Mouse (Mus musculus) limb, embryonic 13.5 days (tissue): Measurements from ENCODE around the gene Cisd2. TPM values are rescaled to one million over a fixed set of nuclear protein-coding genes. Genes with fewer than 3 reads are reported as not detected.

Experiments
- ATAC-seq: fragments of 200-750 bp; cut with Nextera tagmentation; 2 replicates; pipeline ENCODE4 v1.8.0; 2017; ENCODE audit warnings: low read depth, moderate number of reproducible peaks, moderate TSS enrichment; ENCODE audit not compliant: low FRiP score
- H3K27ac ChIP-seq: fragments of 300-500 bp; sonication (generic); 2 replicates; pipeline ENCODE4 v1.5.1; 2015; ENCODE audit warnings: inconsistent platforms, mild to moderate bottlenecking, moderate library complexity
- H3K27me3 ChIP-seq: fragments of 300-500 bp; sonication (generic); 2 replicates; pipeline ENCODE4 v1.6.1; 2015; ENCODE audit warnings: mild to moderate bottlenecking, inconsistent platforms
- H3K36me3 ChIP-seq: fragments of 300-500 bp; sonication (generic); 2 replicates; pipeline ENCODE4 v1.6.1; 2015; ENCODE audit warnings: inconsistent platforms, mild to moderate bottlenecking, moderate library complexity
- H3K4me1 ChIP-seq: fragments of 300-500 bp; sonication (generic); 2 replicates; pipeline ENCODE4 v1.6.1; 2015; ENCODE audit warnings: inconsistent platforms
- H3K4me2 ChIP-seq: fragments of 300-500 bp; sonication (generic); replicated peaks from 2 replicates; pipeline ENCODE4 v1.6.1; 2015; ENCODE audit warnings: inconsistent platforms, mild to moderate bottlenecking, moderate library complexity
- H3K4me3 ChIP-seq: fragments of 300-500 bp; sonication (generic); 2 replicates; pipeline ENCODE4 v1.5.1; 2015; ENCODE audit warnings: moderate library complexity, mild to moderate bottlenecking, inconsistent platforms
- H3K9ac ChIP-seq: fragments of 300-500 bp; sonication (generic); 2 replicates; pipeline ENCODE4 v1.6.1; 2015; ENCODE audit warnings: mild to moderate bottlenecking, inconsistent platforms
- H3K9me3 ChIP-seq: fragments of 300-500 bp; sonication (generic); 2 replicates; pipeline ENCODE4 v1.6.1; 2016; ENCODE audit warnings: inconsistent platforms
- WGBS: fragments of 180-500 bp; shearing (Covaris S2); methylation state at CpG from one replicate; pipeline ENCODE4 v1.1.7; 2015; 5-methylcytosine and 5-hydroxymethylcytosine counted together
- polyA plus RNA-seq: library from polyadenylated mRNA; unstranded; fragments of >200 nt; fragmentation: Nextera tagmentation; extraction: Ambion mirVana; gene quantifications from 2 replicates; pipeline ENCODE4 v1.2.1, GENCODE M21; 2015

Cisd2 gene
- 66.8 and 67.7 TPM in 2 replicates for polyA plus RNA-seq

DNA sequence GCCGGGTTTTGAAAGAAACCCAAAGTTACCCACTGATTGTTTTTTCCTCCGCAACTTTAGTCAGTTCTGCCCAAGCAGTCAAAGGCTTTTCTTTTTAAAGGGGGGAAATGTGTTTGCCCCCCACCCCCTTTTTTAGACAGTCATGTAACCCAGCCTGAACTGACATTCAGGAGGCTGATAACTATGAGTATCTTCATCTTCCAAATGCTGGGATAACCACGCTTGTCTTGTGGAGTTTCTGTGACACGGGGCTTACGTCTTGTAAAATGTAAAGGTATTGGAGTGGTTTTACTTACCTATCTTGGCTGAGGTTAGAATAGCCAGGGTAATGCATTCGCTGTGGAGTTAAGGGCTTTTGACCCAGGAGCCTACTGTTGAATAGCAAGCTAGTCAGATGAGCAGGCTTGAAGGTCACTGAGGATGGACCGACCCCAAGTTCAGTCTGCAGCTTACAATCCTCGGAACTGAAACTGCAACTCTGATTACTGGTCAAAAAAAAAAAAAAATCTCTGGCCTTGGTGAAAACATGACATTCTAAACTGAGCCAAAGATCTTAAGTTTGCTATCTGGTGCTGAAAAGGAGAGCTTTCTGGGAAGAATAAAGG is at the start of gene Cisd2:
Gene Cisd2 (minus strand): TSS at position 318 of the 605 bp plus-strand sequence.
- H3K4me2 ChIP-seq = peak within 1 kb of the TSS; percentile 71
- peak; percentile 9; the same call in 1 of the 2 replicates for ATAC-seq

DNA sequence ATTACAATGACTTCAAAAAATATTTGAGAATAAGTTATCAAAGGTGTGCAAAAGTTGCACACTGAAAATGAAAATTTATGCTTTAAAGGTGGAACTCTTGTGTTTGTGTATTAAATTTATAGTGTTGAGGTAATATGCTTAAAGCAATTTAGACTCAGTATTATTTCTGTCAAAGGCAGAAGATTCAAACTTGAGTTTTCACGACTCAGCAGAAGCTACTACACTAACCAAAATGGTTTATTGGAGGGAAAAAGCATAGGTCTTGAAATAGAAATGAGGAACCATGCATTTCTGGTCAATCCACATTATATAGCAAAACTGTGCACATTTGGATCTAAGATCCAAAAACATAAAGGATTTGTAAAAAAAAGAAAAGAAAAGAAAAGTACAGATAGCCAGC is 47.1 kb upstream of the Cisd2 start:
- no peak overlapping the region for H3K4me3 ChIP-seq
- H3K9me3 ChIP-seq = no peaks in the 10 kb centered on the region
- no peak overlapping the region for H3K27ac ChIP-seq
- no peak overlapping the region for H3K4me2 ChIP-seq
- H3K9ac ChIP-seq = no peak overlapping the region
- H3K27me3 ChIP-seq = no peaks in the 10 kb centered on the region
- peaks cover 18% of the 10 kb centered on the region for H3K4me1 ChIP-seq
- 84% methylated on average over 1 of the region's 1 CpGs for WGBS
- peaks cover 8% of the 10 kb centered on the region for H3K36me3 ChIP-seq
- ATAC-seq = no peak

More for the DNA sequence above, at the start of gene Cisd2:
- H3K4me3 ChIP-seq = peak within 1 kb of the TSS; percentile 70
- peak within 1 kb of the TSS; percentile 79 for H3K9ac ChIP-seq
- peak within 1 kb of the TSS; percentile 95 for H3K27ac ChIP-seq
- no peaks in the 10 kb centered on the region for H3K9me3 ChIP-seq
- 3% methylated on average over 8 of the region's 8 CpGs for WGBS
- peaks cover 21% of the 10 kb centered on the region for H3K4me1 ChIP-seq
- no peaks in the 10 kb centered on the region for H3K27me3 ChIP-seq
- H3K36me3 ChIP-seq = peaks cover 8% of the 10 kb centered on the region; the same call in 1 of the 2 replicates

DNA sequence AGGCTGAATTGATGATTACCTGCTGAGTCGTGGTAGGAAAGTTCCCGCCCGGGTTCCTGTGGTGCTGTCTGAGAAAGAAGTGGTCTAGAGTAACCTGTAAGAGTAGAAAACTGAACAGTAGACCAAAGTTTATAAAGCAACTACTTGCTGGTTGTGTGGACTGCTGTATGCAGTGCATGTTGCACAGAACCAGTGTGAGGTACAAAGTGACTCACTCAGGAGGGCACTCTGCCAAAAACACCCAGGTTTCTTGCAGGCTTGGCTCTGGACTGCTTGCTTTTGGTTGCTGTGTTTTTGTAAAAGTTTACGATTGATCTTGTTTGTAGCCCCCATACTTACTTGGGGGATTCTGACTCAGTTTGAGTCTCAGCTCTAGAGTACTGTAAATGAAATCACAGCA is 46.2 kb upstream of the Cisd2 start:
- Histone ChIP-seq H3K9me3 (no peaks in the 10 kb centered on the region), H3K27me3 (no peaks in the 10 kb centered on the region), H3K27ac (peak overlapping the region; percentile 64), H3K36me3 (peaks cover 8% of the 10 kb centered on the region), H3K9ac (no peak overlapping the region), H3K4me3 (no peak overlapping the region), H3K4me2 (no peak overlapping the region), H3K4me1 (peaks cover 18% of the 10 kb centered on the region)
- WGBS = 28% methylated on average over 4 of the region's 4 CpGs
- ATAC-seq = peak; percentile 80

DNA sequence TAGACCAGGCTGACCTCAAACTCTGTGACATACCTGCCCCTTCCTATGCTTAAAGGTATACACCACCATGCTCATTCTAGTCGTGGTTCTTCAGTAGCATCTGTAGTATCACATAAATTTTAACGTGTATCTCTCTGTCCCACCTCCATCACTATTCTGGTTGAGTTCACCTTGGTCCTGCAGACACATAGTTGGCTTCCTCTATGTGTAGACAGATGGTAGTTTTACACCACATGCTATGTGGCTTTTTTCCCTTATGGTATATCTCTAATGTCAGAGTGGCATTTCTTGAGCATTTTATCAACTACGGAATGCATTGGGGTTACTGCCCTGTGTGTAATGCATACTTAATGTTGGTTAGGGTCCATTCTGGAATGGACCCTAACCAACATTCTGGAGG is 45.4 kb upstream of the Cisd2 start:
- WGBS = 56% methylated on average over 3 of the region's 3 CpGs
- peak; percentile 16; the same call in 1 of the 2 replicates for ATAC-seq
- Histone ChIP-seq H3K4me2 (no peak overlapping the region), H3K27ac (0 out of 2 replicates have a peak overlapping the region, but pooled peaks have one; percentile 22), H3K4me1 (peaks cover 18% of the 10 kb centered on the region), H3K4me3 (no peak overlapping the region), H3K9ac (no peak overlapping the region), H3K36me3 (peaks cover 10% of the 10 kb centered on the region), H3K27me3 (no peaks in the 10 kb centered on the region), H3K9me3 (no peaks in the 10 kb centered on the region)

DNA sequence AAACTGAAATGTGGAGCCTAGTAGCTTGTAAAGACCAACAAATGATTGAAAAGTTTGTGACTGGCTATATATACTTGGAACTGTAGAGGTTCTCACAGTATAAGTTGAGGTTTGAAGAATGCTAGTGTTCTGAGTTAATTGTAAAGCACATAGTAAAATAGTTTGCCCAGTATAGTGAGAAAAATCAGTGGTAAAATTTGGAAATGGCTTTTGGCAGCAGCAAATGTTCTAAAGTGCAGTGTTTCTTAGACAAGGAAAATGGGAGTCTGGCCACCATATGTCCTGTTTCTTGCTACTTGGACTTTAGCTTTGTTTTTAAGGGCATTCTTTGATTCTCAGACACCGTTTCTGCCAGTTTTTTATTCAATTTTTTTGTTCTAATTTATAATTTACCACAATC is 44.7 kb upstream of the Cisd2 start:
- Histone ChIP-seq H3K36me3 (peaks cover 14% of the 10 kb centered on the region), H3K4me3 (no peak overlapping the region), H3K4me2 (no peak overlapping the region), H3K27me3 (no peaks in the 10 kb centered on the region), H3K9ac (no peak overlapping the region), H3K4me1 (peaks cover 18% of the 10 kb centered on the region), H3K9me3 (no peaks in the 10 kb centered on the region), H3K27ac (0 out of 2 replicates have a peak overlapping the region, but pooled peaks have one; percentile 22)
- whole genome bisulfite sequencing = 59% methylated on average over 1 of the region's 1 CpGs
- peak; percentile 7; the same call in 1 of the 2 replicates for ATAC-seq

- Histone ChIP-seq H3K4me1 (no peaks in the 10 kb centered on the region), H3K4me2 (no peak overlapping the region), H3K27me3 (no peaks in the 10 kb centered on the region), H3K4me3 (no peak overlapping the region), H3K9ac (no peak overlapping the region), H3K9me3 (no peaks in the 10 kb centered on the region), H3K27ac (no peak overlapping the region), H3K36me3 (peaks cover 49% of the 10 kb centered on the region)
- no peak for ATAC-seq
Observed at GRCm38 (mm10) chr3:135458981-135459380, 35.3 kb upstream of the Cisd2 start.

DNA sequence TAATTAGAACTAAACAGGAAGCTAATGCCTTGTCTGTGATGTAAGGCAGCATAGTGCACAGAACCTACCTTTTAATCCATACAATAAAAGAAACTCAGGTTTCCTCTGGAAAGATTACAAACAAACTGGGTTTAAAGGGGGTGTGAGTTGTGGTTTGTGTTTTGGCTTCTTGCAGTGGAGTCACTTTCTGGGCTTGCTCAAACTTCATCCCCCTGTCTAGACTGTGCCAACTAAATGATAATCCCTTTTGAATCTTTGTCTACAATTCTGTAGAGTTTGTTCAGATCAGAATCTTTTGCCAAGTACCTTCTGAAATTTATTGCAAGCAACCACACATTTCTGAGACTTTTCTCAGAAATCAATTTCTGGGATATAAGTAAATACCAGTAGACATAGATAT is 21.2 kb upstream of the Cisd2 start:
- Histone ChIP-seq H3K36me3 (peaks cover 15% of the 10 kb centered on the region), H3K9ac (no peak overlapping the region), H3K4me1 (peaks cover 23% of the 10 kb centered on the region; the same call in 1 of the 2 replicates), H3K27me3 (no peaks in the 10 kb centered on the region), H3K9me3 (no peaks in the 10 kb centered on the region), H3K4me3 (no peak overlapping the region), H3K4me2 (no peak overlapping the region), H3K27ac (no peak overlapping the region)
- ATAC-seq = no peak

DNA sequence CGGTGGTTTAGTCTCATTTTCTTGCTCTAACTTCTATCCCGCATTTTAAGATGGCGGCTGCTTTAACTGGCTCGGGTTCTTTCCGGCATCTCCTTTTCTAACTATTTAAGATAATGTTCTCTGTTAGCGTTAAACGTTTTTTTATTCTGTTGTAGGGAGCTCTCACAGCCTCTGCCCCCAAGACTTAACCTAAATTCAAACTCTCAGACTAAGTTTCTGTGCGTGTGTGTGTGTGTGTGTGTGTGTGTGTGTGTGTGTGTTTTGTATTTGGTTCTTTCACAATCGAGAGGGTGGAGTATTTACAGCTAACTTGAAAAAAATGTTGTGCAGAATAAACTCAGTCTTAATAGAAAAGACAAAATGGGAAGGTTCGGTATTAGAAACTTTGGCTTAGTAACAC is 16.9 kb upstream of the Cisd2 start:
- Histone ChIP-seq H3K4me3 (peak overlapping the region; percentile 71), H3K9me3 (no peaks in the 10 kb centered on the region), H3K36me3 (peaks cover 7% of the 10 kb centered on the region; the same call in 1 of the 2 replicates), H3K27ac (no peak overlapping the region), H3K9ac (peak overlapping the region; percentile 89), H3K27me3 (no peaks in the 10 kb centered on the region), H3K4me2 (peak overlapping the region; percentile 96), H3K4me1 (peaks cover 29% of the 10 kb centered on the region)
- 45% methylated on average over 10 of the region's 10 CpGs for WGBS
- no peak for ATAC-seq

DNA sequence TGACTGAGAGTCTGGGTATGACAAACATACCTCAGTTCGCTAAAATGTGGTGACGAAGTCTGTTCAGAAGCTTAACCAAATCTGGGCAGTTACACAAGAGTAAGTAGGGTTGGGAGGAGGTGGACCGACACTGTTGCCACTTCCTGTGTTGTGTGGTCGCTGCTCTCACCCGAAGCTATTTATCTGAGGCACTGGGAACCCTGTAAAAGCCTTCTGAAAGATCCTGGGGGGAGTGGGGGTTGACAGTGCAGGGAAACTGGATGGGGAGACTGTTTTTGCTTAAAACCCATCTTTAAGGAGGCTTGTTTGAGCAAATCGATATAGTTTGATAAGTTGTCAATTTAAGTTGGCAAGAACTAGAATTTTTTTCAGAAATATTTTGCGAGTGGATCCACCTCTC is 16.5 kb upstream of the Cisd2 start:
- ATAC-seq = no peak
- H3K4me3 ChIP-seq = peak overlapping the region; percentile 71
- no peaks in the 10 kb centered on the region for H3K9me3 ChIP-seq
- no peak overlapping the region for H3K27ac ChIP-seq
- H3K27me3 ChIP-seq = no peaks in the 10 kb centered on the region
- H3K36me3 ChIP-seq = peaks cover 7% of the 10 kb centered on the region; the same call in 1 of the 2 replicates
- H3K4me2 ChIP-seq = peak overlapping the region; percentile 96
- H3K4me1 ChIP-seq = peaks cover 29% of the 10 kb centered on the region
- WGBS = 21% methylated on average over 7 of the region's 7 CpGs
- peak overlapping the region; percentile 89 for H3K9ac ChIP-seq

GRCm38 (mm10) chr3:135439651-135440050 is 15.9 kb upstream of the Cisd2 start:
- H3K9me3 ChIP-seq = no peaks in the 10 kb centered on the region
- H3K36me3 ChIP-seq = peaks cover 7% of the 10 kb centered on the region; the same call in 1 of the 2 replicates
- no peak for ATAC-seq
- H3K4me1 ChIP-seq = peaks cover 29% of the 10 kb centered on the region
- WGBS = 3% methylated on average over 15 of the region's 15 CpGs
- no peaks in the 10 kb centered on the region for H3K27me3 ChIP-seq
- peak overlapping the region; percentile 71 for H3K4me3 ChIP-seq
- H3K4me2 ChIP-seq = peak overlapping the region; percentile 96
- H3K27ac ChIP-seq = peak overlapping the region; percentile 100
- peak overlapping the region; percentile 89 for H3K9ac ChIP-seq

GRCm38 (mm10) chr3:135438913-135439531 is 15.3 kb upstream of the Cisd2 start:
- Histone ChIP-seq H3K9me3 (no peaks in the 10 kb centered on the region), H3K36me3 (peaks cover 10% of the 10 kb centered on the region; the same call in 1 of the 2 replicates), H3K27ac (peak overlapping the region; percentile 100), H3K4me3 (peak overlapping the region; percentile 71), H3K4me1 (peaks cover 27% of the 10 kb centered on the region), H3K27me3 (no peaks in the 10 kb centered on the region), H3K9ac (peak overlapping the region; percentile 89), H3K4me2 (peak overlapping the region; percentile 96)
- peak; percentile 46 for ATAC-seq
- 1% methylated on average over 58 of the region's 76 CpGs for WGBS

DNA sequence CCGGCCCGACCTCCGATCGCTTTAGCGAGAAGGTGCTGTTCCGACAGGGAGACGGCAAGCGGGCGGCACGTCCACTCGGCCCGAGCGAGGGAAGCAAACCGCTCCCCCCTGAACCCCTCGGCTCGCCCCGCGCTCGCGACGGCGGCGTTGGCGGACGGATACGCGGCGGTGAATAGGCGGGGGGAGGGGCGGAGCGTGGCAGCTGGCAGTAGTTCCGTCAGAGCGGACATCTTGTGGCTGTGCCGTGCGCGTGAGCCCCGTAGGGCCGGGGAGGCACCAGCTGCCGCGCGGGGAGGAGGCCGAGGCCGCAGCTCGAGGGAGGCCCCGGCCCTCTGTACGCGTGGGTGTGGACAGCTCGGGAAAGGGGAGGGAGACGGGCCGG is 14.8 kb upstream of the Cisd2 start:
- WGBS = 0% methylated on average over 34 of the region's 50 CpGs
- peak overlapping the region; percentile 89 for H3K9ac ChIP-seq
- peak overlapping the region; percentile 100 for H3K27ac ChIP-seq
- peak overlapping the region; percentile 71 for H3K4me3 ChIP-seq
- no peaks in the 10 kb centered on the region for H3K9me3 ChIP-seq
- peaks cover 27% of the 10 kb centered on the region for H3K4me1 ChIP-seq
- H3K27me3 ChIP-seq = no peaks in the 10 kb centered on the region
- ATAC-seq = peak; percentile 78
- H3K36me3 ChIP-seq = peaks cover 12% of the 10 kb centered on the region; the same call in 1 of the 2 replicates
- 0 out of 2 replicates have a peak overlapping the region, but pooled peaks have one; percentile 23 for H3K4me2 ChIP-seq
